Mouse (Mus musculus) stomach, postnatal 0 days (tissue): ENCODE results near the gene Gga1. TPM values are rescaled to one million over a fixed set of nuclear protein-coding genes. Genes with fewer than 3 reads are reported as not detected.
A peak's percentile ranks its signal among the peaks of the same experiment; 100 is the strongest.

ENCODE experiments used
- ATAC-seq: fragments of 200-750 bp; cut with Nextera tagmentation; 2 replicates; pipeline ENCODE4 v1.8.0; 2017; ENCODE audit not compliant: low FRiP score, low TSS enrichment
- DNase-seq: peaks from one replicate; pipeline ENCODE4 v3.0.0-alpha.2; 2016; ENCODE audit warnings: low spot score
- H3K27ac ChIP-seq: fragments of 300-500 bp; sonication (generic); replicated peaks from 2 replicates; pipeline ENCODE4 v1.5.1; 2014; ENCODE audit warnings: mild to moderate bottlenecking, control low read depth
- H3K27me3 ChIP-seq: fragments of 300-500 bp; sonication (generic); 2 replicates; pipeline ENCODE4 v1.6.1; 2014; ENCODE audit warnings: low read length; ENCODE audit not compliant: control insufficient read depth, insufficient read depth
- H3K36me3 ChIP-seq: fragments of 300-500 bp; sonication (generic); 2 replicates; pipeline ENCODE4 v1.6.1; 2014; ENCODE audit warnings: low read length, mixed read lengths; ENCODE audit not compliant: control insufficient read depth, insufficient read depth
- H3K4me1 ChIP-seq: fragments of 300-500 bp; sonication (generic); replicated peaks from 2 replicates; pipeline ENCODE4 v1.6.1; 2014; ENCODE audit warnings: antibody characterized with exemption; ENCODE audit not compliant: control insufficient read depth, insufficient read depth
- H3K4me2 ChIP-seq: fragments of 300-500 bp; sonication (generic); replicated peaks from 2 replicates; pipeline ENCODE4 v1.6.1; 2014; ENCODE audit warnings: low read depth, mild to moderate bottlenecking, control low read depth, moderate library complexity
- H3K4me3 ChIP-seq: fragments of 300-500 bp; sonication (generic); 2 replicates; pipeline ENCODE4 v1.5.1; 2014; ENCODE audit warnings: low read depth, low read length, control low read depth
- H3K9ac ChIP-seq: fragments of 300-500 bp; sonication (generic); 2 replicates; pipeline ENCODE4 v1.6.1; 2014; ENCODE audit warnings: mild to moderate bottlenecking, low read length, control low read depth, mixed read lengths
- H3K9me3 ChIP-seq: fragments of 300-500 bp; sonication (generic); 2 replicates; pipeline ENCODE4 v1.6.1; 2016; ENCODE audit warnings: low read length; ENCODE audit not compliant: control insufficient read depth
- CTCF ChIP-seq: IDR thresholded peaks from 2 replicates; pipeline ENCODE4 v1.5.1; 2016; ENCODE audit warnings: antibody characterized with exemption, low read depth, mild to moderate bottlenecking, moderate library complexity
- EP300 ChIP-seq: optimal IDR thresholded peaks from 2 replicates; pipeline ENCODE3; 2016; ENCODE audit warnings: antibody characterized with exemption
- WGBS: fragments of 180-500 bp; shearing (Covaris S2); extraction: QIAGEN DNeasy Blood & Tissue Kit; methylation state at CpG from one replicate; pipeline ENCODE4 v1.1.7; 2014; 5-methylcytosine and 5-hydroxymethylcytosine counted together
- polyA plus RNA-seq: library from polyadenylated mRNA; unstranded; fragments of >200 nt; fragmentation: Nextera tagmentation; extraction: Ambion mirVana; gene quantifications from 2 replicates; pipeline ENCODE4 v1.2.1, GENCODE M21; 2015

The Gga1 gene
- polyA plus RNA-seq, 1 experiment from 2014 or later: 35.6 TPM

GRCm38 (mm10) chr15:78931577-78931976 lies 54.6 kb downstream of the Gga1 start:
- peaks cover 3% of the 10 kb centered on the region; the same call in 1 of the 2 replicates for H3K4me1 ChIP-seq
- no peak overlapping the region for H3K4me2 ChIP-seq
- no peak overlapping the region for H3K4me3 ChIP-seq
- no peaks in the 10 kb centered on the region for H3K9me3 ChIP-seq
- TF ChIP-seq CTCF (peak; percentile 90), EP300 (no peak)
- WGBS: 20% methylated on average over 3 of the region's 3 CpGs
- 0 out of 2 replicates have a peak overlapping the region, but pooled peaks have one; percentile 13 for H3K27ac ChIP-seq
- no peak overlapping the region for H3K9ac ChIP-seq
- H3K36me3 ChIP-seq: peaks cover 7% of the 10 kb centered on the region; the same call in 1 of the 2 replicates
- no peaks in the 10 kb centered on the region for H3K27me3 ChIP-seq
- ATAC-seq (peak; percentile 67), DNase-seq (peak; percentile 67)

- Histone ChIP-seq H3K4me3 (peak within 1 kb of the TSS; percentile 81), H3K4me1 (0 out of 2 replicates have a peak, but pooled peaks cover 3% of the 10 kb centered on the region), H3K4me2 (peak within 1 kb of the TSS; percentile 79), H3K27me3 (no peaks in the 10 kb centered on the region), H3K9ac (peak within 1 kb of the TSS; percentile 69), H3K36me3 (peaks cover 13% of the 10 kb centered on the region), H3K9me3 (no peaks in the 10 kb centered on the region), H3K27ac (peak within 1 kb of the TSS; percentile 65; the same call in 1 of the 2 replicates)
- under 1% methylated on average over 42 of the region's 42 CpGs for WGBS
- peak; percentile 85 for DNase-seq
- ATAC-seq: peak; percentile 74
- TF ChIP-seq CTCF (peak; percentile 29), EP300 (peak; percentile 72)
These were observed 57.9 kb downstream of the Gga1 start, which contains the start of gene Nol12 for GRCm38 (mm10) chr15:78934784-78935320. TSS of gene Nol12 (plus strand) at chr15:78934933.

- H3K9me3 ChIP-seq: no peaks in the 10 kb centered on the region
- H3K4me1 ChIP-seq: 0 out of 2 replicates have a peak, but pooled peaks cover 3% of the 10 kb centered on the region
- ATAC-seq (no peak), DNase-seq (no peak)
- H3K36me3 ChIP-seq: peaks cover 14% of the 10 kb centered on the region
- H3K9ac ChIP-seq: no peak overlapping the region
- WGBS: 82% methylated on average over 12 of the region's 12 CpGs
- no peak overlapping the region for H3K4me3 ChIP-seq
- H3K4me2 ChIP-seq: no peak overlapping the region
- H3K27ac ChIP-seq: no peak overlapping the region
- no peak for TF ChIP-seq EP300
- no peak for TF ChIP-seq CTCF
- H3K27me3 ChIP-seq: no peaks in the 10 kb centered on the region
These were observed 59.4 kb downstream of the Gga1 start for GRCm38 (mm10) chr15:78936403-78936802.

- Histone ChIP-seq H3K9ac (no peak overlapping the region), H3K27ac (no peak overlapping the region), H3K4me1 (0 out of 2 replicates have a peak, but pooled peaks cover 3% of the 10 kb centered on the region), H3K27me3 (no peaks in the 10 kb centered on the region), H3K36me3 (peaks cover 14% of the 10 kb centered on the region), H3K4me2 (no peak overlapping the region), H3K9me3 (no peaks in the 10 kb centered on the region), H3K4me3 (no peak overlapping the region)
- DNase-seq (no peak), ATAC-seq (no peak)
- TF ChIP-seq CTCF: no peak
- TF ChIP-seq EP300: no peak
- 89% methylated on average over 10 of the region's 10 CpGs for WGBS
These were observed 60.3 kb downstream of the Gga1 start for GRCm38 (mm10) chr15:78937311-78937710.

- Histone ChIP-seq H3K4me1 (0 out of 2 replicates have a peak, but pooled peaks cover 3% of the 10 kb centered on the region), H3K9me3 (no peaks in the 10 kb centered on the region), H3K27me3 (no peaks in the 10 kb centered on the region), H3K4me3 (no peak overlapping the region), H3K9ac (no peak overlapping the region), H3K27ac (no peak overlapping the region), H3K4me2 (no peak overlapping the region), H3K36me3 (peaks cover 14% of the 10 kb centered on the region)
- DNase-seq (no peak), ATAC-seq (no peak)
- whole genome bisulfite sequencing: 76% methylated on average over 2 of the region's 2 CpGs
- TF ChIP-seq EP300 (no peak), CTCF (no peak)
These were observed 61.0 kb downstream of the Gga1 start for GRCm38 (mm10) chr15:78937963-78938362.

- ATAC-seq (no peak), DNase-seq (no peak)
- no peak for TF ChIP-seq CTCF
- no peak for TF ChIP-seq EP300
- no peaks in the 10 kb centered on the region for H3K9me3 ChIP-seq
- no peak overlapping the region for H3K27ac ChIP-seq
- no peak overlapping the region for H3K9ac ChIP-seq
- H3K4me3 ChIP-seq: no peak overlapping the region
- no peak overlapping the region for H3K4me2 ChIP-seq
- H3K36me3 ChIP-seq: peaks cover 14% of the 10 kb centered on the region
- H3K27me3 ChIP-seq: no peaks in the 10 kb centered on the region
- 0 out of 2 replicates have a peak, but pooled peaks cover 3% of the 10 kb centered on the region for H3K4me1 ChIP-seq
- 91% methylated on average over 13 of the region's 13 CpGs for WGBS
These were observed 63.3 kb downstream of the Gga1 start for GRCm38 (mm10) chr15:78940325-78940724.
